Mouse (Mus musculus) heart, embryonic 15.5 days (tissue): ENCODE data around the gene Mrtfa. TPM values are rescaled to one million over a fixed set of nuclear protein-coding genes. Genes with fewer than 3 reads are reported as not detected.

Experiments
- ATAC-seq: fragments of 200-750 bp; cut with Nextera tagmentation; replicated peaks from 2 replicates; pipeline ENCODE4 v1.8.0; 2017; ENCODE audit warnings: low read depth, moderate TSS enrichment; ENCODE audit not compliant: insufficient number of reproducible peaks, insufficient read depth, low FRiP score
- H3K27ac ChIP-seq: fragments of 300-500 bp; sonication (generic); 2 replicates; pipeline ENCODE4 v1.5.1; 2015; ENCODE audit warnings: mild to moderate bottlenecking, inconsistent platforms
- H3K27me3 ChIP-seq: fragments of 300-500 bp; sonication (generic); 2 replicates; pipeline ENCODE4 v1.6.1; 2015; ENCODE audit warnings: inconsistent platforms
- H3K36me3 ChIP-seq: fragments of 300-500 bp; sonication (generic); 2 replicates; pipeline ENCODE4 v1.6.1; 2015; ENCODE audit warnings: mild to moderate bottlenecking, inconsistent platforms
- H3K4me1 ChIP-seq: fragments of 300-500 bp; sonication (generic); replicated peaks from 2 replicates; pipeline ENCODE4 v1.6.1; 2015; ENCODE audit warnings: inconsistent platforms
- H3K4me2 ChIP-seq: fragments of 300-500 bp; sonication (generic); 2 replicates; pipeline ENCODE4 v1.6.1; 2015; ENCODE audit warnings: inconsistent platforms, mild to moderate bottlenecking, moderate library complexity
- H3K4me3 ChIP-seq: fragments of 300-500 bp; sonication (generic); 2 replicates; pipeline ENCODE4 v1.5.1; 2015; ENCODE audit warnings: mild to moderate bottlenecking, inconsistent platforms
- H3K9ac ChIP-seq: fragments of 300-500 bp; sonication (generic); 2 replicates; pipeline ENCODE4 v1.6.1; 2015; ENCODE audit warnings: mild to moderate bottlenecking, inconsistent platforms
- H3K9me3 ChIP-seq: fragments of 300-500 bp; sonication (generic); replicated peaks from 2 replicates; pipeline ENCODE4 v1.6.1; 2016; ENCODE audit warnings: inconsistent platforms
- WGBS: fragments of 180-500 bp; shearing (Covaris S2); methylation state at CpG from one replicate; pipeline ENCODE4 v1.1.7; 2015; ENCODE audit warnings: mixed read lengths; 5-methylcytosine and 5-hydroxymethylcytosine counted together
- polyA plus RNA-seq: library from polyadenylated mRNA; unstranded; fragments of >200 nt; fragmentation: Nextera tagmentation; extraction: Ambion mirVana; gene quantifications from 2 replicates; pipeline ENCODE4 v1.2.1, GENCODE M21; 2015

Gene Mrtfa
- polyA plus RNA-seq, 1 experiment from 2014 or later = 11.4 TPM

- Histone ChIP-seq H3K27ac (no peak overlapping the region), H3K4me1 (peaks cover 12% of the 10 kb centered on the region; the same call in 1 of the 2 replicates), H3K4me3 (no peak overlapping the region), H3K9me3 (no peaks in the 10 kb centered on the region), H3K4me2 (no peak overlapping the region), H3K9ac (no peak overlapping the region), H3K27me3 (no peaks in the 10 kb centered on the region), H3K36me3 (no peaks in the 10 kb centered on the region)
- WGBS = 60% methylated on average over 4 of the region's 4 CpGs
- ATAC-seq = no peak
Measured at GRCm38 (mm10) chr15:81081216-81081615, 109.3 kb downstream of the Mrtfa start.

GRCm38 (mm10) chr15:81080405-81080804 lies 110.2 kb downstream of the Mrtfa start:
- H3K4me2 ChIP-seq = no peak overlapping the region
- no peak overlapping the region for H3K4me3 ChIP-seq
- H3K9me3 ChIP-seq = no peaks in the 10 kb centered on the region
- no peak overlapping the region for H3K27ac ChIP-seq
- WGBS = 94% methylated on average over 9 of the region's 9 CpGs
- H3K4me1 ChIP-seq = 0 out of 2 replicates have a peak, but pooled peaks cover 9% of the 10 kb centered on the region
- no peaks in the 10 kb centered on the region for H3K36me3 ChIP-seq
- no peak overlapping the region for H3K9ac ChIP-seq
- no peaks in the 10 kb centered on the region for H3K27me3 ChIP-seq
- ATAC-seq = no peak

DNA sequence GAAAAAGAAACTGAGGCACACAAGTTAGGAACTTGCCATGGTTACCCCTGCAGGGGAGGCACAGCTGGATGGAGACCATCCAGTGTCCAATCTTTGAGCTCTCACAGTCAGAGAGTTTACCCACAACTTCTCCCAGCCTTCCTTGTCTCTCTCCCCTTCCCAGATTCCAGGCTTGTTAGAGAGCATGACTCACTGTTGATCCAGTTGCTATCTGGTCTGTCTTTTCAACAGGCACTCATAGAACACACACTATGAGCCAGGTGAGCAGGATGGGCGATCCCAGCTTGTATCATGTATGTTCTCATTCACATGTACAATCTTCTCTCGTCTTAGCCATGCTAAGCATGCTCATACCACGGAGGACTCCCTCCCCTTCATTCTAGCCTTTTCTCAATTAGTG lies 111.3 kb downstream of the Mrtfa start:
- WGBS = 77% methylated on average over 3 of the region's 3 CpGs

GRCm38 (mm10) chr15:81077551-81077950 lies 113.0 kb downstream of the Mrtfa start:
- H3K36me3 ChIP-seq = no peaks in the 10 kb centered on the region
- no peak overlapping the region for H3K9ac ChIP-seq
- H3K27me3 ChIP-seq = no peaks in the 10 kb centered on the region
- WGBS = 92% methylated on average over 4 of the region's 4 CpGs
- no peak overlapping the region for H3K4me2 ChIP-seq
- H3K9me3 ChIP-seq = no peaks in the 10 kb centered on the region
- no peak overlapping the region for H3K27ac ChIP-seq
- no peak overlapping the region for H3K4me3 ChIP-seq
- 0 out of 2 replicates have a peak, but pooled peaks cover 9% of the 10 kb centered on the region for H3K4me1 ChIP-seq
- no peak for ATAC-seq

More for the DNA sequence above, 111.3 kb downstream of the Mrtfa start:
- Histone ChIP-seq H3K27ac (no peak overlapping the region), H3K27me3 (no peaks in the 10 kb centered on the region), H3K4me3 (no peak overlapping the region), H3K9me3 (no peaks in the 10 kb centered on the region), H3K4me2 (no peak overlapping the region), H3K36me3 (no peaks in the 10 kb centered on the region), H3K4me1 (0 out of 2 replicates have a peak, but pooled peaks cover 10% of the 10 kb centered on the region), H3K9ac (no peak overlapping the region)
- no peak for ATAC-seq

- H3K9ac ChIP-seq = no peak overlapping the region
- H3K4me3 ChIP-seq = no peak overlapping the region
- H3K4me1 ChIP-seq = 0 out of 2 replicates have a peak, but pooled peaks cover 3% of the 10 kb centered on the region
- no peak for ATAC-seq
- no peaks in the 10 kb centered on the region for H3K9me3 ChIP-seq
- H3K4me2 ChIP-seq = no peak overlapping the region
- no peaks in the 10 kb centered on the region for H3K36me3 ChIP-seq
- H3K27me3 ChIP-seq = no peaks in the 10 kb centered on the region
- H3K27ac ChIP-seq = no peak overlapping the region
- WGBS = 72% methylated on average over 1 of the region's 1 CpGs
Measured at GRCm38 (mm10) chr15:81074543-81074942, 116.0 kb downstream of the Mrtfa start.

DNA sequence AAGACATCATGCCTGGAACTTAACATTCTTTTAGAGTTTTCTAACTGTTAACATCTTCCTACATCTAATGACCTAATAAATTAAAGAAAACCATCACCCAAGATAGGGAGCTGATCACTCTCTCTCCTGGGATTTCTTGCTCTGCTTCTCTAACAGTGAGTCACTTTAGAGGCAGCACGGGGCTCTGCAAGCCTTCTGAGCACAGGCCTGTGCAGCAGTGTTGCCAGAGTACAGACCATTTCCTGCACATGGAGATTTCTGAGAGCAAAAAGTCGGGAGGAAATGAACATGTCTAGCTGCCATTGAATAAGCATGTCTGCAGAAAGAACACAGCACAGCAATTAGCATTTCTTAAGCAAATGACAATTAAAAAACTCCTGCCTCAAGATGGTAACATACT lies 116.8 kb downstream of the Mrtfa start:
- H3K9ac ChIP-seq = no peak overlapping the region
- H3K36me3 ChIP-seq = no peaks in the 10 kb centered on the region
- no peaks in the 10 kb centered on the region for H3K9me3 ChIP-seq
- 43% methylated on average over 2 of the region's 2 CpGs for WGBS
- no peak overlapping the region for H3K4me3 ChIP-seq
- H3K27ac ChIP-seq = no peak overlapping the region
- no peak overlapping the region for H3K4me2 ChIP-seq
- H3K4me1 ChIP-seq = 0 out of 2 replicates have a peak, but pooled peaks cover 3% of the 10 kb centered on the region
- ATAC-seq = no peak
- 0 out of 2 replicates have a peak, but pooled peaks cover 2% of the 10 kb centered on the region for H3K27me3 ChIP-seq

GRCm38 (mm10) chr15:81072748-81073147 lies 117.8 kb downstream of the Mrtfa start:
- no peak overlapping the region for H3K9ac ChIP-seq
- WGBS = 83% methylated on average over 2 of the region's 2 CpGs
- ATAC-seq = no peak
- H3K36me3 ChIP-seq = no peaks in the 10 kb centered on the region
- no peaks in the 10 kb centered on the region; the same call in 1 of the 2 replicates for H3K9me3 ChIP-seq
- no peak overlapping the region for H3K4me3 ChIP-seq
- no peak overlapping the region for H3K4me2 ChIP-seq
- 0 out of 2 replicates have a peak, but pooled peaks cover 3% of the 10 kb centered on the region for H3K4me1 ChIP-seq
- H3K27me3 ChIP-seq = 0 out of 2 replicates have a peak, but pooled peaks cover 2% of the 10 kb centered on the region
- H3K27ac ChIP-seq = no peak overlapping the region

DNA sequence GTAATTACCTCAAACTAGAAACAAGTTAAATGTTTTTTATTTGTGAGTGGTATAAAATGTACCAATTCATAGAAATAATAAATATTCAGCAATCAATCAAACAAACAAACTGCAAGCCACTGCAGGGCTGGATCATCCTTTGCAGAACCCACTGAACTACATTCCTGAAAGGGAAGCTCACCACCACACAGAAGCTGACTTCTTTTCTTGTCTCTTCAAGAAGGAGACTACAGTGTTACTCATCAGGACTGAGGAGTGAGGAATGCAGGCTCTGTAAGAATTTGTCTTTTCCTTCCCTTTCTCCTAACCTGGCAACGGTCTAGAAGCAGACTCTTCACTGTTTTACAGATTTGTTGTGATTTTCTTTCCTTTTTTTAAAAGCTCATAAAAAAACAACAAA lies 120.1 kb downstream of the Mrtfa start:
- Histone ChIP-seq H3K36me3 (no peaks in the 10 kb centered on the region), H3K27ac (no peak overlapping the region), H3K4me2 (no peak overlapping the region), H3K4me1 (peaks cover 21% of the 10 kb centered on the region), H3K27me3 (0 out of 2 replicates have a peak, but pooled peaks cover 2% of the 10 kb centered on the region), H3K4me3 (no peak overlapping the region), H3K9ac (no peak overlapping the region), H3K9me3 (no peaks in the 10 kb centered on the region; the same call in 1 of the 2 replicates)
- no peak for ATAC-seq
- WGBS = 63% methylated on average over 1 of the region's 1 CpGs

- H3K9me3 ChIP-seq = no peaks in the 10 kb centered on the region; the same call in 1 of the 2 replicates
- ATAC-seq = no peak
- peaks cover 20% of the 10 kb centered on the region for H3K4me1 ChIP-seq
- no peak overlapping the region for H3K9ac ChIP-seq
- peaks cover 5% of the 10 kb centered on the region; the same call in 1 of the 2 replicates for H3K27me3 ChIP-seq
- no peak overlapping the region for H3K4me2 ChIP-seq
- no peaks in the 10 kb centered on the region for H3K36me3 ChIP-seq
- WGBS = 93% methylated on average over 5 of the region's 5 CpGs
- H3K4me3 ChIP-seq = no peak overlapping the region
- H3K27ac ChIP-seq = no peak overlapping the region
Measured at GRCm38 (mm10) chr15:81068641-81069381, 121.7 kb downstream of the Mrtfa start.

- Histone ChIP-seq H3K9me3 (no peaks in the 10 kb centered on the region; the same call in 1 of the 2 replicates), H3K4me2 (no peak overlapping the region), H3K27ac (no peak overlapping the region), H3K4me1 (peaks cover 23% of the 10 kb centered on the region), H3K36me3 (no peaks in the 10 kb centered on the region), H3K27me3 (peaks cover 5% of the 10 kb centered on the region; the same call in 1 of the 2 replicates), H3K9ac (no peak overlapping the region), H3K4me3 (no peak overlapping the region)
- ATAC-seq = no peak
- WGBS = 93% methylated on average over 3 of the region's 3 CpGs
Measured at GRCm38 (mm10) chr15:81067761-81068160, 122.8 kb downstream of the Mrtfa start.

- 29% methylated on average over 5 of the region's 5 CpGs for WGBS
- Histone ChIP-seq H3K4me2 (peak overlapping the region; percentile 9; the same call in 1 of the 2 replicates), H3K36me3 (no peaks in the 10 kb centered on the region), H3K4me3 (no peak overlapping the region), H3K27ac (0 out of 2 replicates have a peak overlapping the region, but pooled peaks have one; percentile 7), H3K27me3 (peaks cover 5% of the 10 kb centered on the region; the same call in 1 of the 2 replicates), H3K9me3 (no peaks in the 10 kb centered on the region; the same call in 1 of the 2 replicates), H3K4me1 (peaks cover 31% of the 10 kb centered on the region), H3K9ac (no peak overlapping the region)
- peak; percentile 64 for ATAC-seq
Measured at GRCm38 (mm10) chr15:81066976-81067375, 123.6 kb downstream of the Mrtfa start.
